Mouse (Mus musculus) heart, postnatal 0 days (tissue): ENCODE measurements at regions not wholly inside any gene's neighbourhood (a gene's known extent, or its start where the extent isn't known, plus 50 kb on each side); places are given as distances from the start of the nearest gene placed in this dataset.

Source experiments
- CTCF ChIP-seq: IDR thresholded peaks from 2 replicates; pipeline ENCODE4 v1.5.1; 2016; ENCODE audit warnings: antibody characterized with exemption, control low read depth, low read depth
- EP300 ChIP-seq: IDR thresholded peaks from 2 replicates; pipeline ENCODE4 v1.6.1; 2016; ENCODE audit warnings: antibody characterized with exemption, low read depth

GRCm38 (mm10) chr2:102239712-102240505, 53.7 kb upstream of the Ldlrad3 start:
- TF ChIP-seq CTCF (no peak), EP300 (no peak)
